Mouse (Mus musculus) liver, adult (tissue): ENCODE measurements around the gene Ascc1.

ENCODE experiments used
- GATA4 ChIP-seq: IDR thresholded peaks from 2 replicates; pipeline ENCODE4 v1.6.1; 2014; ENCODE audit warnings: mild to moderate bottlenecking, low read length; ENCODE audit not compliant: insufficient replicate concordance

Ascc1 gene

DNA sequence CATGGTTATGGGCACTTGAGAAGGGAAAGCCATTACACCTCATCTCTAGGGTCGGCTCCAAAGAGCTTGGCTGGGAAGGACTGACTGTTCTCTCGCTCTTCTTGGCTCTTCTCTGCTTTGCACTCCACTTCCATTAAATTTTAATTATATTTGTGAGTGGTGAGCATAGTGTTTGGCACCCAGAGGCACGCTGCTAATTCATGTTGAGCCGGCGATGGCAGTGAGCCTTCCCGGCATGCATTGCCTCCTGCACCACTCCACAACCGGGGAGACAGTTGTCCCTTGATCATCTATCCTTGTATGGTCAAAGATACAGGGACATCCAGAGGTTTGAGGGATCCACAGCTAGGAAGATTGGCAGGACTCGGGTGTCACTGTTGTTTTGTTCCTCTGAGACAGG, 107.4 kb downstream of the Ascc1 start:
- no peak for TF ChIP-seq GATA4

GRCm38 (mm10) chr10:60110908-60111475, 108.4 kb downstream of the Ascc1 start:
- TF ChIP-seq GATA4 = no peak

- TF ChIP-seq GATA4 = no peak
These were observed 111.5 kb downstream of the Ascc1 start for GRCm38 (mm10) chr10:60113965-60114690.

GRCm38 (mm10) chr10:60115345-60116185, 113.0 kb downstream of the Ascc1 start:
- TF ChIP-seq GATA4 = no peak

GRCm38 (mm10) chr10:60116997-60117396, 114.4 kb downstream of the Ascc1 start:
- TF ChIP-seq GATA4 = no peak

GRCm38 (mm10) chr10:60118464-60118863, 115.9 kb downstream of the Ascc1 start:
- TF ChIP-seq GATA4 = no peak

- no peak for TF ChIP-seq GATA4
These were observed 118.0 kb downstream of the Ascc1 start for GRCm38 (mm10) chr10:60120630-60121029.

DNA sequence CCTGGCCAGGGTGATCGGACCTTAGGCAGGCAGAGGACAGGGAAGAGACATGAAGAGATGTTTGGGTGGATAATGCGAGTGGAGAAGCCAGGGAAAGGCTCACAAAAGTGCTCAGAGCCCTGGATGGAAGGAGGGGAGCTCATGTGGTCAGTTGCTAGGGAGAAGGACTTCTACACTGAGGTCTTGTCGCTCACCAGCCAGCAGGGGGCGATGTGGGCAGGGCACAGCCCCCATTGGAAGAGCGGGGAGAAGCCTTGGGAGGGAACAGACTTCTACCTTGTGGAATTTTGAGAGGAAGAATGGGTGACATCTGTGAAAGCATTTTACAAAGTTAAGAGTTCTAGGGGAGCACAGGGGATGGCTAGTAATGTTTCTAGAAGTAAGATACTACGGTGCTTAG, 121.5 kb downstream of the Ascc1 start:
- no peak for TF ChIP-seq GATA4

DNA sequence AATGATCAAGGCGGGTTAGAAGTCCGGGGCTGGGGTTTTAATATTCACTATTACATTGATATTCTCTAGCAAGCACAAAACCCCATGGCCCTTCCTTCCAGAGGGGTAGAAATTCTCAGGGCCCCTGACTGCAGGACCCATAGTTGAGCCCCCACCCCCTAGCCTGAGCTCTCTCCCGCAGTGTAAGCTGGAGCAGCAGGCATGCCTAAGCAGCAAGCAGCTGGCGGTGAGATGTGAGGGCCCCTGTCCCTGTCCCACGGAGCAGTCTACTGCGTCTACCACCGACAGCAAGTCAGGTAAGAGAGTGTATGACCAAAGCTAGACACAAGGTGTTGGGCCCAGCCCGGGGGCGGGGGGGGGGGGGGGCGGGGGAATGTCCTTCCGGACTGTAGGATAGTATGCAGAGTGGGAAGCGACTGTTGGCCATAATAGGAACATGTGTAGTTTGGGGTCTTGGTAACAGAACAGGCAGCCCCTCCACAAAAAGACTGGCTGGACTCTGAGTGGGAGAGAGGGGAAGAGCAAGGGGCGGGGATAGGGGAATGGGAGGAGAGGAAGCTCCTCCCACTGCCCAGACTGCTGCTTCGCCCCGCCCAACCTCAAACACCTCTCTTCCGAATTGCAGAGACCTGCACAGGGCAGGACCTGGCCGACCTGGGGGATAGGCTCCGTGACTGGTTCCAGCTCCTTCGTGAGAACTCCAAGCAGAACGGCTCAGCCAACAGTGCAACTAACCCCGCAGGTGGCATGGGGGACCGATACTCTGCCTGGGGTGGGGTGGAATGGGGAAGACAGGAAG, 123.1 kb downstream of the Ascc1 start:
- no peak for TF ChIP-seq GATA4

DNA sequence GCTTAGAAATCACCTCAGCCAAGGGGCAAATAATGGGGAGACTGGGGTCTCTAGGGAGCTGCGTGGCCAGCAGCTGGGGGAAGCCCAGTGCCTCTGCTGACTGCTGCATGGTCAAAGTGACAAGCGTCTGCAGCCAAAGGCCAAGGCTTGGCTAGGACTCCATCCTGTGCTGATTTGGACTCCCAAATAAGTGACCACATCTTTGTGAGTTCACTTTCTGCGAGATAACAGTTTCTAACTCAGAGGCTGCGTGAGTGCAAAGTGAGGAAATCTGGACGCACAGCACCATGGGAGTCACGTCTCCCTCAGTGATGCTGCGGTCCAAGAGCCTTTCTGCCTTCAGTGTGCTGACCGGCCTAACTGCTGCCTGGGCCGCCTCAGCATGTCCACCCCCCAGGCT, 125.7 kb downstream of the Ascc1 start:
- no peak for TF ChIP-seq GATA4

GRCm38 (mm10) chr10:60130504-60130903, 127.9 kb downstream of the Ascc1 start:
- no peak for TF ChIP-seq GATA4

DNA sequence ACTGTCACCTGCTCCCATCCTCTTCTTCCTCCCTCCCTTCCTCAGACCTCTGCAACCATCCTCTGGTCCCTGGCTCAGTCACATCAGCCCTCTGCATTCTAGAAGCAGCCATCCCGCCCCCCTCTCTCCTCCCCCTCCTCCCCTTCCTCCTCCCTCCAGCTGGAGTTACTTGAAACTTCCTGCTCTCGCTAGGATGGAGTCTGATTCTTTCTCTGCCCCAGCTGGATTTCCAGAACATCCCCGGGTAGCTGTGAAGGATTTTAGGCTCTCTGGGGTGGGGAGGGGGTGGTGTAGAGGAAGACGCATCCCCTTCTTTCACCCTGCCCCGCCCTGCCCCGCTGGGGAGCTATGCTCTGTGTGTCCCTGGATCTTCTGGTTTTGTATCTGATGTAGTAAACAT, 130.9 kb downstream of the Ascc1 start:
- no peak for TF ChIP-seq GATA4

GRCm38 (mm10) chr10:60134201-60134600, 131.6 kb downstream of the Ascc1 start:
- no peak for TF ChIP-seq GATA4

GRCm38 (mm10) chr10:60136935-60137334, 134.3 kb downstream of the Ascc1 start:
- no peak for TF ChIP-seq GATA4

- no peak for TF ChIP-seq GATA4
These were observed 136.1 kb downstream of the Ascc1 start for GRCm38 (mm10) chr10:60138680-60139079.
